In the genomic region with DNA sequence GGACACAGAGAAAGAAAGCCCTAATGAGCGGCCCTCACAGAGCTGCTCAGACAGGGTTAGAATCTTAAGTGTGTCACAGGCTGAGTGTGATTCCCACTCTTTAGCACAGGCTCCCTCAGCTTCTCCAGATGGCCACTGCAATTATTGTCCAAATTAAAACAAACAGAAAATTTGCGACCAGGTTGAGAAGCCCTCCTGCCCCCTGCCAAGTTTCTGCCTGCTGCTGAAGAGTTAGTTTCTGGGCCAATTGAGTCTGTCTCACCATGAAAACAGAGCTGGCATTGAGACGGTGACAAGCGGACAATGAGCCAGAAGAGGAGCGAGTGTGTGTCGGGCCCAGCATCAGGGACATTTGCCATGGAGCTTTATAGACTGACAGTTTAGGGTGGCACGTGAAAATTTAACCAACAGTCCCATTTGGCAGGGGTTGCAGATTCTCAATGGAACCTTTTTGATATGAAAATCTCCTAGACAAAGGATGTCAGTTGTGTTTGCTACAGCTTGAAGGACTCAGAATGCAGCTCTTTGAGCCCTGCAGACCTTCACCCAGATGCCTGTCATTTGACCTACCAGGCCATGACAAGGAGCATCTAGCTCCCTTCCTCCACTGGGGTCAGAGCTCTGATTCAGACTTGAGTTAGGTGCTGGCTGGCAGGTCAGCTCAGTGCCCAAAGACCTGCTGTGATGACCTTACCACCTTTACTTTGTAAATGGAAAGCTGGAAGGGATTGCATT, we compare ENCODE assay signal across 9 mouse cellular contexts. TPM values are rescaled to one million over a fixed set of nuclear protein-coding genes. Genes with fewer than 3 reads are reported as not detected.
A peak's percentile ranks its signal among the peaks of the same experiment; 100 is the strongest.
DNase-seq lines count a peak whose midpoint lies in the region; ATAC-seq and TF ChIP-seq lines count a peak whose summit lies in the region.
"Had no signal": no experiment of that assay in that cellular context is flagged by ENCODE, and none has a peak within 500 bp of the region (broad histone marks: within the 10 kb centered on the region; RNA-seq: fewer than 3 reads in every experiment).

No protein-coding gene starts in this region.

- no peaks in the 10 kb centered on the region for H3K36me3 ChIP-seq in heart, embryonic 13.5 days
- H3K36me3 ChIP-seq in hindbrain, embryonic 11.5 days (ENCODE audit: control insufficient read depth, insufficient read depth, low read length), result no peaks in the 10 kb centered on the region
- H3K36me3 ChIP-seq in midbrain, embryonic 14.5 days (ENCODE audit: control insufficient read depth, insufficient read depth, low read length), result no peaks in the 10 kb centered on the region
- no peaks in the 10 kb centered on the region for H3K36me3 ChIP-seq in thymus, adult 2 months (ENCODE audit: control insufficient read depth, insufficient read depth, low read length)

- TF ChIP-seq CTCF in thymus, adult 2 months (IDR thresholded peaks at IDR 0.05; ENCODE audit: borderline replicate concordance, control insufficient read depth, extremely low read depth, insufficient read depth, low read length, poor library complexity), result no peak

- no peak for DNase-seq in heart, postnatal 25 days (ENCODE audit: low spot score)
- peak; percentile 56 for DNase-seq in cerebellum, adult 11-12 months
- peak; percentile 23 for DNase-seq in hindbrain, embryonic 11.5 days (ENCODE audit: low spot score)
- peak; percentile 73 for DNase-seq in midbrain, embryonic 14.5 days
- DNase-seq in thymus, adult 2 months, result no peak
- no peak for DNase-seq in adrenal gland, postnatal 14 days
- no peak for DNase-seq in thymus, postnatal 14 days

- H3K9ac ChIP-seq in heart, embryonic 13.5 days, result no peak overlapping the region
- H3K9ac ChIP-seq in hindbrain, embryonic 11.5 days (ENCODE audit: low read depth, low read length), result no peak overlapping the region
- H3K9ac ChIP-seq in midbrain, embryonic 14.5 days (replicated peaks; ENCODE audit: low read length), result no peak overlapping the region

- no peak for TF ChIP-seq POLR2A in thymus, adult 2 months (IDR thresholded peaks at IDR 0.05; ENCODE audit: control insufficient read depth, extremely low read depth, insufficient read depth, low read length, poor library complexity)

- WGBS in heart, embryonic 13.5 days, result 72% methylated on average over 7 of the region's 7 CpGs
- 36% methylated on average over 7 of the region's 7 CpGs for whole genome bisulfite sequencing in hindbrain, embryonic 11.5 days
- WGBS in midbrain, embryonic 14.5 days, result 10% methylated on average over 7 of the region's 7 CpGs
- 97% methylated on average over 7 of the region's 7 CpGs for WGBS in thymus, adult 2 months

- no peaks in the 10 kb centered on the region for H3K27me3 ChIP-seq in heart, embryonic 13.5 days (replicated peaks)
- no peaks in the 10 kb centered on the region for H3K27me3 ChIP-seq in hindbrain, embryonic 11.5 days (ENCODE audit: control insufficient read depth, insufficient read depth, low read length)
- no peaks in the 10 kb centered on the region for H3K27me3 ChIP-seq in midbrain, embryonic 14.5 days (ENCODE audit: control insufficient read depth, insufficient read depth, low read length)
- no peaks in the 10 kb centered on the region for H3K27me3 ChIP-seq in thymus, adult 2 months (ENCODE audit: control insufficient read depth, insufficient read depth, low read length)

- no peak for ATAC-seq in heart, embryonic 13.5 days (ENCODE audit: extremely low read depth, insufficient number of reproducible peaks, low FRiP score, low TSS enrichment)
- ATAC-seq in hindbrain, embryonic 11.5 days (ENCODE audit: low FRiP score), result 0 out of 2 replicates have a peak, but pooled peaks have one; percentile 63
- peak; percentile 88 for ATAC-seq in midbrain, embryonic 14.5 days (ENCODE audit: low FRiP score, low TSS enrichment)

- peak overlapping the region; percentile 69 for H3K27ac ChIP-seq in heart, embryonic 13.5 days (replicated peaks)
- H3K27ac ChIP-seq in hindbrain, embryonic 11.5 days (ENCODE audit: low read depth, low read length), result no peak overlapping the region
- H3K27ac ChIP-seq in midbrain, embryonic 14.5 days (replicated peaks; ENCODE audit: low read depth, low read length), result peak overlapping the region; percentile 74
- no peak overlapping the region for H3K27ac ChIP-seq in thymus, adult 2 months (ENCODE audit: control insufficient read depth, insufficient read depth, low read length)

- H3K4me3 ChIP-seq in heart, embryonic 13.5 days, result no peak overlapping the region
- H3K4me3 ChIP-seq in hindbrain, embryonic 11.5 days (ENCODE audit: low read depth, low read length), result no peak overlapping the region
- H3K4me3 ChIP-seq in midbrain, embryonic 14.5 days (replicated peaks; ENCODE audit: low read depth, low read length), result no peak overlapping the region
- H3K4me3 ChIP-seq in thymus, adult 2 months (ENCODE audit: control insufficient read depth, insufficient read depth, low read length), result no peak overlapping the region

- H3K4me1 ChIP-seq in heart, embryonic 13.5 days, result peaks cover 32% of the 10 kb centered on the region
- H3K4me1 ChIP-seq in hindbrain, embryonic 11.5 days (replicated peaks; ENCODE audit: control insufficient read depth, insufficient read depth, low read length), result 0 out of 2 replicates have a peak, but pooled peaks cover 2% of the 10 kb centered on the region
- H3K4me1 ChIP-seq in midbrain, embryonic 14.5 days (ENCODE audit: control insufficient read depth, insufficient read depth, low read length), result peaks cover 8% of the 10 kb centered on the region
- no peaks in the 10 kb centered on the region for H3K4me1 ChIP-seq in thymus, adult 2 months (replicated peaks; ENCODE audit: control insufficient read depth, insufficient read depth, low read length)

- no peak overlapping the region for H3K4me2 ChIP-seq in heart, embryonic 13.5 days
- H3K4me2 ChIP-seq in hindbrain, embryonic 11.5 days (replicated peaks; ENCODE audit: low read depth, low read length), result no peak overlapping the region
- no peak overlapping the region; the same call in 1 of the 2 replicates for H3K4me2 ChIP-seq in midbrain, embryonic 14.5 days (ENCODE audit: low read length)
- H3K4me2 ChIP-seq: liver, embryonic 11.5 days had no signal

- intact Hi-C loops in heart, postnatal 25 days (cut with DNase I), result loop anchor here (2.0 kb wide), 1 partner anchor 41 kb away; a partner anchor contains a TSS

- no peaks in the 10 kb centered on the region for H3K9me3 ChIP-seq in heart, embryonic 13.5 days
- no peaks in the 10 kb centered on the region for H3K9me3 ChIP-seq in hindbrain, embryonic 11.5 days (ENCODE audit: control insufficient read depth, low read length)
- H3K9me3 ChIP-seq in midbrain, embryonic 14.5 days (ENCODE audit: control insufficient read depth, low read length), result peaks cover 7% of the 10 kb centered on the region; the same call in 1 of the 2 replicates

RNA-seq across cellular contexts. Expression of a gene that starts 39.9 kb away (rescaled TPM):
- 0.05 and 0.12 TPM in 2 replicates for polyA plus RNA-seq in heart, embryonic 13.5 days (2015; fragmentation: Nextera tagmentation; extraction: Ambion mirVana)
- not detected for total RNA-seq in heart, postnatal 25 days (2021)
- 0.14 and 0.18 TPM in 2 replicates for polyA plus RNA-seq in hindbrain, embryonic 11.5 days (2014; fragmentation: Nextera tagmentation; extraction: Ambion mirVana)
- 1.00 and 1.0 TPM in 2 replicates for polyA plus RNA-seq in midbrain, embryonic 14.5 days (2014; fragmentation: Nextera tagmentation; extraction: Ambion mirVana)
- polyA plus RNA-seq in thymus, adult 2 months (2012; rRNA removed), result 0.08 and 0.09 TPM in 2 replicates
- total RNA-seq in adrenal gland, postnatal 14 days (2021), result 0.83 and 0.93 TPM in 2 replicates

Comparison
In these comparisons a context has a peak if more than half of its experiments do, and no peak if none do; other contexts are left out.
1. H3K27ac ChIP-seq: peak in heart, embryonic 13.5 days (single experiment) and midbrain, embryonic 14.5 days (single experiment); none in hindbrain, embryonic 11.5 days (single experiment) and thymus, adult 2 months (single experiment).
2. DNase-seq: peak in cerebellum, adult 11-12 months (single experiment), hindbrain, embryonic 11.5 days (single experiment) and midbrain, embryonic 14.5 days (single experiment); none in heart, postnatal 25 days (single experiment), thymus, adult 2 months (single experiment), adrenal gland, postnatal 14 days (single experiment) and thymus, postnatal 14 days (single experiment).